In genomic region chr11:117749414-117749813, GRCm38 (mm10) we compare ENCODE assay signal across 17 mouse cellular contexts. TPM values are rescaled to one million over a fixed set of nuclear protein-coding genes. Genes with fewer than 3 reads are reported as not detected.
DNase-seq lines count a peak whose midpoint lies in the region; ATAC-seq and TF ChIP-seq lines count a peak whose summit lies in the region.
"Had no signal": no experiment of that assay in that cellular context is flagged by ENCODE, and none has a peak within 500 bp of the region (broad histone marks: within the 10 kb centered on the region; RNA-seq: fewer than 3 reads in every experiment).

No protein-coding gene starts in this region.

- peaks cover 98% of the 10 kb centered on the region for H3K36me3 ChIP-seq in limb, embryonic 15.5 days
- H3K36me3 ChIP-seq in hindbrain, embryonic 14.5 days (replicated peaks; ENCODE audit: control insufficient read depth, insufficient read depth), result peaks cover 100% of the 10 kb centered on the region

- DNase-seq in frontal cortex, postnatal 36 days (ENCODE audit: low spot score in 2 of 2), result peak; percentile 63 to 82
- DNase-seq in frontal cortex, postnatal 25 days (ENCODE audit: low spot score in 2 of 2), result no peak
- peak; percentile 79 for DNase-seq in gastrocnemius, adult 2 months
- peak; percentile 68 for DNase-seq in layer of hippocampus, adult 9-10 months (ENCODE audit: low spot score)
- DNase-seq in adrenal gland, adult (ENCODE audit: inconsistent age in 2 of 2, low spot score in 1 of 2), result no peak
- no peak for DNase-seq in hindbrain, embryonic 14.5 days (ENCODE audit: low spot score)
- no peak for DNase-seq in liver
- DNase-seq: kidney, postnatal 4 days; lung, postnatal 36 days; midbrain, embryonic 14.5 days; retina, postnatal 1 day; thymus, postnatal 4 days had no signal

- H3K27me3 ChIP-seq in limb, embryonic 15.5 days, result no peaks in the 10 kb centered on the region
- no peaks in the 10 kb centered on the region for H3K27me3 ChIP-seq in hindbrain, embryonic 14.5 days (ENCODE audit: control insufficient read depth, insufficient read depth, low read length)
- H3K27me3 ChIP-seq: forebrain, embryonic 15.5 days; liver, embryonic 15.5 days; neural tube, embryonic 13.5 days had no signal

- H3K4me1 ChIP-seq in limb, embryonic 15.5 days, result no peaks in the 10 kb centered on the region
- no peaks in the 10 kb centered on the region for H3K4me1 ChIP-seq in hindbrain, embryonic 14.5 days (replicated peaks; ENCODE audit: control insufficient read depth, insufficient read depth, low read length)
- H3K4me1 ChIP-seq: forebrain, embryonic 15.5 days; liver, embryonic 15.5 days; neural tube, embryonic 13.5 days had no signal

- no peak overlapping the region for H3K4me2 ChIP-seq in limb, embryonic 15.5 days
- no peak overlapping the region for H3K4me2 ChIP-seq in hindbrain, embryonic 14.5 days (replicated peaks)
- H3K4me2 ChIP-seq: forebrain, embryonic 15.5 days; liver, embryonic 15.5 days; neural tube, embryonic 13.5 days had no signal

- ATAC-seq in limb, embryonic 15.5 days (ENCODE audit: insufficient number of reproducible peaks, low FRiP score, low TSS enrichment, low read depth), result 0 out of 2 replicates have a peak, but pooled peaks have one; percentile 35
- no peak for ATAC-seq in hindbrain, embryonic 14.5 days (ENCODE audit: low FRiP score)
- ATAC-seq: forebrain, embryonic 15.5 days; intestine, postnatal 0 days had no signal

- H3K27ac ChIP-seq in gastrocnemius, adult 2 months, result peak overlapping the region; percentile 66
- no peak overlapping the region for H3K27ac ChIP-seq in limb, embryonic 15.5 days
- no peak overlapping the region for H3K27ac ChIP-seq in hindbrain, embryonic 14.5 days
- H3K27ac ChIP-seq: forebrain, embryonic 15.5 days; liver, embryonic 15.5 days; neural tube, embryonic 13.5 days had no signal

- intact Hi-C loops in gastrocnemius, adult 2 months (cut with DNase I), result no loop called here

- 77% methylated on average over 10 of the region's 10 CpGs for WGBS in limb, embryonic 15.5 days
- WGBS in hindbrain, embryonic 14.5 days, result 94% methylated on average over 10 of the region's 10 CpGs

- H3K4me3 ChIP-seq in gastrocnemius, adult 2 months, result no peak overlapping the region
- no peak overlapping the region for H3K4me3 ChIP-seq in limb, embryonic 15.5 days
- no peak overlapping the region for H3K4me3 ChIP-seq in hindbrain, embryonic 14.5 days (replicated peaks; ENCODE audit: low read length)
- H3K4me3 ChIP-seq: forebrain, embryonic 15.5 days; liver, embryonic 15.5 days; neural tube, embryonic 13.5 days had no signal

- no peaks in the 10 kb centered on the region for H3K9me3 ChIP-seq in limb, embryonic 15.5 days
- H3K9me3 ChIP-seq in hindbrain, embryonic 14.5 days (ENCODE audit: control insufficient read depth, low read length), result no peaks in the 10 kb centered on the region
- H3K9me3 ChIP-seq: forebrain, embryonic 15.5 days; liver, embryonic 15.5 days; neural tube, embryonic 13.5 days had no signal

- TF ChIP-seq CTCF in gastrocnemius, adult 2 months (IDR thresholded peaks at IDR 0.05), result no peak

- no peak overlapping the region for H3K9ac ChIP-seq in limb, embryonic 15.5 days
- no peak overlapping the region for H3K9ac ChIP-seq in hindbrain, embryonic 14.5 days
- H3K9ac ChIP-seq: forebrain, embryonic 15.5 days; liver, embryonic 15.5 days; neural tube, embryonic 13.5 days had no signal

RNA-seq across cellular contexts. Expression of gene Tmc8, which starts 32.5 kb away (rescaled TPM):
- total RNA-seq in gastrocnemius, adult 2 months (2021), result 1 to 10 TPM; 1.0 TPM
- 1.2 and 2.0 TPM in 2 replicates for polyA plus RNA-seq in limb, embryonic 15.5 days (2015; fragmentation: Nextera tagmentation; extraction: Ambion mirVana)
- 0.48 and 0.68 TPM in 2 replicates for polyA plus RNA-seq in hindbrain, embryonic 14.5 days (2014; fragmentation: Nextera tagmentation; extraction: Ambion mirVana)

RNA-seq across cellular contexts. Expression of gene Tmc6, which starts 32.6 kb away (rescaled TPM):
- 1 to 10 TPM; 4.3 to 4.5 TPM for total RNA-seq in gastrocnemius, adult 2 months (2021)
- 24.5 and 25.9 TPM in 2 replicates for polyA plus RNA-seq in limb, embryonic 15.5 days (2015; fragmentation: Nextera tagmentation; extraction: Ambion mirVana)
- 3.3 and 4.9 TPM in 2 replicates for polyA plus RNA-seq in hindbrain, embryonic 14.5 days (2014; fragmentation: Nextera tagmentation; extraction: Ambion mirVana)

RNA-seq across cellular contexts. Expression of gene 6030468B19Rik, which starts 48.0 kb away (rescaled TPM):
- not detected for total RNA-seq in gastrocnemius, adult 2 months (2021)
- polyA plus RNA-seq in limb, embryonic 15.5 days (2015; fragmentation: Nextera tagmentation; extraction: Ambion mirVana), result 0.55 TPM in 1 of 2 replicates, not detected in the other
- polyA plus RNA-seq in hindbrain, embryonic 14.5 days (2014; fragmentation: Nextera tagmentation; extraction: Ambion mirVana), result 0.24 TPM in 1 of 2 replicates, not detected in the other
- polyA plus RNA-seq: forebrain, embryonic 15.5 days; intestine, postnatal 0 days; midbrain, embryonic 14.5 days had no signal

Comparison
In these comparisons a context has a peak if more than half of its experiments do, and no peak if none do; other contexts are left out.
1. DNase-seq: peak in frontal cortex, postnatal 36 days (2 of 2), gastrocnemius, adult 2 months (single experiment) and layer of hippocampus, adult 9-10 months (single experiment); none in frontal cortex, postnatal 25 days (0 of 2), adrenal gland, adult (0 of 2), hindbrain, embryonic 14.5 days (single experiment) and liver (single experiment).